Mouse (Mus musculus) gastrocnemius, adult 18-20 months (tissue): ENCODE measurements around the gene Ankrd45. TPM values are rescaled to one million over a fixed set of nuclear protein-coding genes. Genes with fewer than 3 reads are reported as not detected.
"Not testable (repeated sequence)": the region's sequence is repeated elsewhere in the genome, so short reads cannot be mapped to it uniquely, and the experiment has no call there.

ENCODE experiments used
- DNase-seq: peaks from one replicate; pipeline ENCODE4 v3.0.0; 2021; ENCODE audit warnings: low spot score
- total RNA-seq, 2 experiments: library from RNA; stranded (reverse); gene quantifications; 2 replicates each; pipeline ENCODE4 v1.2.3; 2021

The Ankrd45 gene
- total RNA-seq, 2 experiments from 2014 or later: not detected

GRCm38 (mm10) chr1:161183677-161184076 lies 41.2 kb downstream of the Ankrd45 start:
- DNase-seq: no peak

- no peak for DNase-seq
Measured at GRCm38 (mm10) chr1:161185431-161185830, 42.9 kb downstream of the Ankrd45 start.

- DNase-seq: no peak
Measured at GRCm38 (mm10) chr1:161190253-161190910, 47.9 kb downstream of the Ankrd45 start.

GRCm38 (mm10) chr1:161195541-161196351 lies 53.3 kb downstream of the Ankrd45 start:
- peak; percentile 77 for DNase-seq

GRCm38 (mm10) chr1:161196364-161196763 lies 53.9 kb downstream of the Ankrd45 start:
- DNase-seq: not testable (repeated sequence)

GRCm38 (mm10) chr1:161199856-161200255 lies 57.4 kb downstream of the Ankrd45 start:
- DNase-seq: no peak

GRCm38 (mm10) chr1:161214465-161214864 lies 72.0 kb downstream of the Ankrd45 start:
- no peak for DNase-seq

- DNase-seq: no peak
Measured at GRCm38 (mm10) chr1:161219816-161220215, 77.3 kb downstream of the Ankrd45 start.

Other genes with a start within 250 kb of the Ankrd45 start
- 10 to 100 TPM; 34.3 to 34.8 TPM for gene Rc3h1, start 236.3 kb upstream of the Ankrd45 start, total RNA-seq
- gene Serpinc1, start 164.1 kb upstream of the Ankrd45 start, total RNA-seq: 1 to 10 TPM in 1 of 2 experiments, under 1 TPM in 1; 0.09 to 1.4 TPM
- gene Zbtb37, start 107.8 kb upstream of the Ankrd45 start, total RNA-seq: 1 to 10 TPM; 7.3 to 7.6 TPM
- gene Dars2, start 72.0 kb upstream of the Ankrd45 start, total RNA-seq: 10 to 100 TPM; 12.3 to 14.5 TPM
- gene Cenpl, start 72.0 kb upstream of the Ankrd45 start, total RNA-seq: under 1 TPM; 0.34 to 0.66 TPM
- gene Klhl20, start 11.2 kb upstream of the Ankrd45 start, total RNA-seq: 1 to 10 TPM; 7.9 to 9.0 TPM
- gene Tex50, start 16.6 kb downstream of the Ankrd45 start, total RNA-seq: not detected
- 100 to 1,000 TPM; 128 to 131 TPM for gene Prdx6, start 108.5 kb downstream of the Ankrd45 start, total RNA-seq